Mouse (Mus musculus) lung, embryonic 14.5 days (tissue): ENCODE measurements around the gene Nrxn3. TPM values are rescaled to one million over a fixed set of nuclear protein-coding genes. Genes with fewer than 3 reads are reported as not detected.

Experiments
- ATAC-seq: fragments of 200-750 bp; cut with Nextera tagmentation; 2 replicates; pipeline ENCODE4 v1.8.0; 2017; ENCODE audit warnings: mild to moderate bottlenecking, moderate TSS enrichment, moderate library complexity; ENCODE audit not compliant: insufficient read depth
- DNase-seq: peaks from one replicate; pipeline ENCODE4 v3.0.0-alpha.2; 2015
- H3K27ac ChIP-seq: fragments of 300-500 bp; sonication (generic); 2 replicates; pipeline ENCODE4 v1.5.1; 2014; ENCODE audit warnings: low read depth, mild to moderate bottlenecking, moderate library complexity
- H3K27me3 ChIP-seq: fragments of 300-500 bp; sonication (generic); 2 replicates; pipeline ENCODE4 v1.6.1; 2014; ENCODE audit warnings: low read length, control low read depth; ENCODE audit not compliant: insufficient read depth
- H3K36me3 ChIP-seq: fragments of 300-500 bp; sonication (generic); 2 replicates; pipeline ENCODE4 v1.6.1; 2014; ENCODE audit warnings: control low read depth; ENCODE audit not compliant: insufficient read depth
- H3K4me1 ChIP-seq: fragments of 300-500 bp; sonication (generic); 2 replicates; pipeline ENCODE4 v1.6.1; 2014; ENCODE audit warnings: antibody characterized with exemption, control low read depth; ENCODE audit not compliant: insufficient read depth
- H3K4me2 ChIP-seq: fragments of 300-500 bp; sonication (generic); 2 replicates; pipeline ENCODE4 v1.6.1; 2014; ENCODE audit warnings: mild to moderate bottlenecking
- H3K4me3 ChIP-seq: fragments of 300-500 bp; sonication (generic); 2 replicates; pipeline ENCODE4 v1.5.1; 2014; ENCODE audit warnings: low read depth, low read length
- H3K9ac ChIP-seq: fragments of 300-500 bp; sonication (generic); 2 replicates; pipeline ENCODE4 v1.6.1; 2014
- H3K9me3 ChIP-seq: fragments of 300-500 bp; sonication (generic); 2 replicates; pipeline ENCODE4 v1.6.1; 2016; ENCODE audit warnings: low read depth, low read length, control low read depth
- CTCF ChIP-seq: IDR thresholded peaks from 2 replicates; pipeline ENCODE4 v1.5.1; 2016; ENCODE audit warnings: antibody characterized with exemption, low read depth
- WGBS: fragments of 180-500 bp; shearing (Covaris S2); extraction: QIAGEN DNeasy Blood & Tissue Kit; methylation state at CpG from one replicate; pipeline ENCODE4 v1.1.7; 2014; 5-methylcytosine and 5-hydroxymethylcytosine counted together
- polyA plus RNA-seq: library from polyadenylated mRNA; unstranded; fragments of >200 nt; fragmentation: Nextera tagmentation; extraction: Ambion mirVana; gene quantifications from 2 replicates; pipeline ENCODE4 v1.2.1, GENCODE M21; 2014

Nrxn3 gene
- polyA plus RNA-seq, 1 experiment from 2014 or later: 3.9 TPM

DNA sequence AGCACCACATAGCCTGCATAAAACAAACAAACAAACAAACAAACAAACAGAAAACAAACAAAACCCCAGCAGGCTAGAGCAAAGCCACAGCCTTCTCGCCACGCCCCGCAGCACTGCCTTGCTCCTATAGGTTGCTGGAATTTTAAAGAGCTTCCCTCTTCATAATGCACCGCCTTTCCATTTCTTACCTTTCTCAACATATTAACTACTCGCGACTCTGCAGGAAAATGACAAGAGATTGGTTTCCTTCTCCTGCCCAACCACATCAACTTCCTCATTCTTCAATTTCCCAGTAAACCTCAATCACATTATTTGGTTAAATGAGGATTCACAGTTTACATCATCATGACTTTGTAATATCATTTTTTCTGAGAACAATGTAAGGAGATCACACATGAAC lies 1494.4 kb downstream of the Nrxn3 start:
- no peak overlapping the region for H3K4me3 ChIP-seq
- no peak for DNase-seq
- TF ChIP-seq CTCF: no peak
- H3K27ac ChIP-seq: no peak overlapping the region
- no peaks in the 10 kb centered on the region for H3K36me3 ChIP-seq
- ATAC-seq: no peak
- no peaks in the 10 kb centered on the region for H3K9me3 ChIP-seq
- H3K4me1 ChIP-seq: no peaks in the 10 kb centered on the region
- H3K27me3 ChIP-seq: no peaks in the 10 kb centered on the region
- H3K9ac ChIP-seq: no peak overlapping the region
- H3K4me2 ChIP-seq: no peak overlapping the region
- WGBS: 79% methylated on average over 6 of the region's 6 CpGs

DNA sequence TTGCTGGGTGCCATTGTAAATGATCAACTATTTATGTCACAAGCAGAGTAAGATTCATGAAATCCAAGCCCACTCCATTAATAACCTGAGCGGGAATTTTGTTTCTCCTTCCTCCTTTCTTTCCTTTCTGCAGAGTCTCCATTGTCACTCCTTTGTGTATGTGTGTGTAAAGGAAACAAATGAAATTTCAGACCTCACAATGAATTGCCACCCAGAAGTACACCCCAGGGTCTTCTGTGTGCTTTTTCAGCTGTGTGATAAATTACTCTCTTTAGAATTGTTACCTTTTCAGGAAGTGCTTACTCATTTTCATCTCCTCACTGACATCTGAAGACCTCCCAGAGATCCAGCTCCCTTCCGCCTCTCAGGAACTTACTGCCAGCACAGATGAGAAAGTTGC lies 1506.4 kb downstream of the Nrxn3 start:
- no peak for DNase-seq
- no peak overlapping the region for H3K27ac ChIP-seq

GRCm38 (mm10) chr12:90236093-90236492 lies 1513.4 kb downstream of the Nrxn3 start:
- H3K27me3 ChIP-seq: no peaks in the 10 kb centered on the region
- H3K9ac ChIP-seq: no peak overlapping the region
- no peaks in the 10 kb centered on the region for H3K36me3 ChIP-seq
- ATAC-seq: no peak
- H3K4me2 ChIP-seq: no peak overlapping the region
- TF ChIP-seq CTCF: no peak
- no peak overlapping the region for H3K27ac ChIP-seq
- no peaks in the 10 kb centered on the region for H3K9me3 ChIP-seq
- no peak overlapping the region for H3K4me3 ChIP-seq
- 36% methylated on average over 5 of the region's 5 CpGs for WGBS
- DNase-seq: no peak
- no peaks in the 10 kb centered on the region for H3K4me1 ChIP-seq

More for the DNA sequence above, 1506.4 kb downstream of the Nrxn3 start:
- Histone ChIP-seq H3K4me2 (no peak overlapping the region), H3K36me3 (no peaks in the 10 kb centered on the region), H3K4me3 (no peak overlapping the region), H3K4me1 (no peaks in the 10 kb centered on the region), H3K9me3 (no peaks in the 10 kb centered on the region), H3K27me3 (no peaks in the 10 kb centered on the region), H3K9ac (no peak overlapping the region)
- ATAC-seq: no peak
- no peak for TF ChIP-seq CTCF
- 48% methylated on average over 2 of the region's 2 CpGs for WGBS

DNA sequence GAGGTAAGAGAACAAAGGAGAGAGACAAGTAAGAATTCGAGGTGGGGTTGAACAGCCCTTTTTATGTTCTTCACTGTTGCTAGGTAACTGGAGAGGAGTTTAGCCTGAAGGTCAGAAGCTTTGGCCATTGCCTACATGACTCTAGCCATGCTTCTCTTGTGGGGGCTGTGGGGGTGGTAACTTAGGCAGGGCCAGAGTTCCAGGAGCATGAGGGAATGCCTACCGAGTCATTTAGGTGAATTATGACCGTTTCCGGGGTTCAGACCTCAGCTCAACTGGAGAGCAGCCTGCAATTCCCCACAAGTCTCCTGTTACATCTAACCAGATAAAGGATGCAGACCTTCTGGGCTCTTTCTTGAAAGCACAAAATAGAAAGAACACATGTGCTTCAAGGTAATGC lies 1537.6 kb downstream of the Nrxn3 start:
- H3K27ac ChIP-seq: no peak overlapping the region
- H3K4me1 ChIP-seq: no peaks in the 10 kb centered on the region
- 66% methylated on average over 4 of the region's 4 CpGs for WGBS
- H3K27me3 ChIP-seq: no peaks in the 10 kb centered on the region
- no peak overlapping the region for H3K9ac ChIP-seq
- no peaks in the 10 kb centered on the region for H3K9me3 ChIP-seq
- no peak for TF ChIP-seq CTCF
- no peaks in the 10 kb centered on the region for H3K36me3 ChIP-seq
- no peak for ATAC-seq
- no peak for DNase-seq
- no peak overlapping the region for H3K4me3 ChIP-seq
- no peak overlapping the region for H3K4me2 ChIP-seq

- no peak overlapping the region for H3K27ac ChIP-seq
- no peak overlapping the region for H3K9ac ChIP-seq
- H3K4me3 ChIP-seq: no peak overlapping the region
- H3K36me3 ChIP-seq: no peaks in the 10 kb centered on the region
- WGBS: 78% methylated on average over 2 of the region's 2 CpGs
- H3K4me1 ChIP-seq: no peaks in the 10 kb centered on the region
- no peaks in the 10 kb centered on the region for H3K27me3 ChIP-seq
- ATAC-seq (no peak), DNase-seq (no peak)
- no peak overlapping the region for H3K4me2 ChIP-seq
- TF ChIP-seq CTCF: no peak
- no peaks in the 10 kb centered on the region for H3K9me3 ChIP-seq
These were observed 1545.4 kb downstream of the Nrxn3 start for GRCm38 (mm10) chr12:90268111-90268510.

DNA sequence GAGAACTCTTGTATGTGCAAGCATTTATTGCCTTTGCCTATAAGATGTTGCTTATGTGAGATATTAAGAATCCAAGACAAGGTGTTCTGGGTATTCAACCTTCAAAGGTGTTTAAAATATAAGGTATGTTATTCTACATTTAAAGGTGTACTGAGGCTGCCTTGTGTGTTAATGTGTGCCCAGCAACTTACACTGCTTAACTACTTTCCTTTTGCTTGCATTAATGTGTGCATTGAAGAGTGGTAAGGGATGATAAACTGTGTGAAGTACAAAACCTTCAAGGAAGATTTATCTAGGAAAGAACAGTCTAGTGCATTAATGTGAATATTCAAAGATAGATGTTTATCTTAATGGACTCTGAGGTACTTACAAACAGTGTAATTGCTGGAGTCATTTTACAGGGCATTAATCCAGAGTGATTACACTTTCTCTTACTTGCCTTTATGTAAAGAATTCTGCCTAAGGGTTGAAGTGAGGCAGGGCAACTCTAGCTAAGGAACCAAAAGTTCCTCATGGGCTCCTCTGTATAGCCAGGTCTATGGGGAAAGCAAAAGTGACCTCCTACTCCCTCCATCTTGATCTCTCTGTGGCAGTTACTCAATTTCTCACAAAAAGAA lies 1548.2 kb downstream of the Nrxn3 start:
- Histone ChIP-seq H3K27me3 (no peaks in the 10 kb centered on the region), H3K4me3 (no peak overlapping the region), H3K9ac (no peak overlapping the region), H3K9me3 (no peaks in the 10 kb centered on the region), H3K27ac (no peak overlapping the region), H3K4me2 (no peak overlapping the region), H3K36me3 (no peaks in the 10 kb centered on the region), H3K4me1 (no peaks in the 10 kb centered on the region)
- no peak for ATAC-seq
- no peak for DNase-seq
- no peak for TF ChIP-seq CTCF

DNA sequence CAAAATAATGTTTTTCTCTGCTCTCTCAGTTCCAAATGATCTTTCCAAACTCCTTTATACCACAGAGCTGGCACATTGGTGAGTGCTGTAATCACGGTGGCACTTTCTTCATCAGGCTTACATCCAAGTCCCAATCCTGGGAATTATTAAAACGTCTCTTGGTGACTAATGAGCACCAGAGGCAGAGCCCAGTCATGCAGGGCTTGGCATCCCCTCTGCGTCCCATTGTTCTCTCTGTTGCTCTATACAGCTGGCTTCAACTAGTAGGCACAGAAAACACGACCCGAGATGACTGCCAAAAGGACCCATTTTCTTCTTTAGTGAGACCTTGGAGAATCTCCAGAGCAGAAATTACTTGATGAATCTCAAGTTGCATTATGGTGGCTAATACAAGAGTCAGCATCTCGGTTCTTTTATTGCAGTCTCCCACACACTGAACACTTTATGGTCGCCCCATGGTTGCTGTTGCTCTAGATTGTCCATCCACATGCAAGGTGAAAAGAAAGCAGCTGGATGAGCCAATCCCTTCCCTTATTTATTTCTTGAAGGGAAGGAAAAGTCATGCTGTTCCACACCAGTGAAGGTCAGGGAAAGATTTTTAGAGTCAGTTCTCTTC lies 1552.1 kb downstream of the Nrxn3 start:
- DNase-seq: no peak
- H3K9me3 ChIP-seq: no peaks in the 10 kb centered on the region
- no peak overlapping the region for H3K27ac ChIP-seq
- 83% methylated on average over 7 of the region's 7 CpGs for WGBS
- no peak overlapping the region for H3K4me3 ChIP-seq
- ATAC-seq: no peak
- no peak overlapping the region for H3K4me2 ChIP-seq
- no peaks in the 10 kb centered on the region for H3K36me3 ChIP-seq
- no peaks in the 10 kb centered on the region for H3K27me3 ChIP-seq
- H3K9ac ChIP-seq: no peak overlapping the region
- TF ChIP-seq CTCF: no peak
- no peaks in the 10 kb centered on the region for H3K4me1 ChIP-seq
